Mouse (Mus musculus): ENCODE measurements around the gene Wrnip1. TPM values are rescaled to one million over a fixed set of nuclear protein-coding genes. Genes with fewer than 3 reads are reported as not detected.

Gene Wrnip1
- polyA plus RNA-seq (2012; fragmentation: generic; extraction: Trizol) = 42.1 TPM
- long read RNA-seq, experiment 1, transcript Wrnip1-201 (7 exons, 2,633 nt) = major isoform, 49 of 57 reads
- long read RNA-seq, experiment 1, partial matches to known transcripts = 4 of 57 reads
- long read RNA-seq, experiment 1, other reads (novel, unspliced or antisense) = 4 of 57 reads
- long read RNA-seq, experiment 2, transcript Wrnip1-201 (7 exons, 2,633 nt) = major isoform, 548 of 567 reads
- long read RNA-seq, experiment 2, partial matches to known transcripts = 3 of 567 reads
- long read RNA-seq, experiment 2, other reads (novel, unspliced or antisense) = 16 of 567 reads

DNA sequence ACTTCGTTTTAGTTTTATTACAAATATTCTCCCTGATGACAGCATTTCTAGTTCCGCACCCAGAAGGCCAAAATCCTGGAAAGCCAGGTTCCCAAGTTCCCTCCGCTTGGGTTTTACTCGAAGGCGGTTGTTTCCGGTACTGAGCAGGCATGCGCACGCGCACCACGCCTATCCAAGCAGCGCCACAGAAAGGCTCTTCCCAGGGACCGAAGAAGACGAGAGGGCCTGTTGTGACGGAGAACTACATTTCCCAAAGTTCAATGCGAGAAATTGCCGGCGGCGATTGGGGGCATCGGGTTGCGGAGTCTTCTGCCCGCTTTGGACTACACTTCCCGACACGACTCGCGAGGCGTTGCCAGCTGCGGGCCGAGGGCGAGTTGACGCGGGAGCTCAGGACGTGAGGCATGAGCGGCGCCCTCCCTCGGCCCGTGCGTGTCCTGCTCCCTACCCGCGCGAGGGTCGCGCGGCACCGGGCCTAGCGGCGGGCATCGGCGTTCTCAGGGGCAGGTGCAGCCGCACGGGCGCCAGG is at the start of gene Wrnip1:
TSS of gene Wrnip1 (plus strand) at position 346 of the 529 bp plus-strand sequence.
- Histone ChIP-seq H3K27me3 (ENCODE audit: control insufficient read depth, insufficient read depth, insufficient read length) (no peaks in the 10 kb centered on the region), H3ac (ENCODE audit: control insufficient read depth, insufficient read length, low read depth) (peak within 1 kb of the TSS; percentile 78), H3K36me3 (ENCODE audit: control insufficient read depth, insufficient read depth) (peaks cover 30% of the 10 kb centered on the region), H3K4me3 (ENCODE audit: insufficient read depth, poor library complexity, severe bottlenecking) (peak within 1 kb of the TSS; percentile 79), H3K79me2 (ENCODE audit: control insufficient read depth, insufficient read depth) (peaks cover 36% of the 10 kb centered on the region), H3K79me3 (ENCODE audit: low read depth) (peaks cover 25% of the 10 kb centered on the region)
- TF ChIP-seq CTCF (IDR thresholded peaks at IDR 0.05; ENCODE audit: control insufficient read depth, insufficient read depth, insufficient read length) = peak; percentile 82
- no peak for TF ChIP-seq USF1 (IDR thresholded peaks at IDR 0.05; ENCODE audit: low read depth)
- TF ChIP-seq MAX (IDR thresholded peaks at IDR 0.05) = peak; percentile 52

DNA sequence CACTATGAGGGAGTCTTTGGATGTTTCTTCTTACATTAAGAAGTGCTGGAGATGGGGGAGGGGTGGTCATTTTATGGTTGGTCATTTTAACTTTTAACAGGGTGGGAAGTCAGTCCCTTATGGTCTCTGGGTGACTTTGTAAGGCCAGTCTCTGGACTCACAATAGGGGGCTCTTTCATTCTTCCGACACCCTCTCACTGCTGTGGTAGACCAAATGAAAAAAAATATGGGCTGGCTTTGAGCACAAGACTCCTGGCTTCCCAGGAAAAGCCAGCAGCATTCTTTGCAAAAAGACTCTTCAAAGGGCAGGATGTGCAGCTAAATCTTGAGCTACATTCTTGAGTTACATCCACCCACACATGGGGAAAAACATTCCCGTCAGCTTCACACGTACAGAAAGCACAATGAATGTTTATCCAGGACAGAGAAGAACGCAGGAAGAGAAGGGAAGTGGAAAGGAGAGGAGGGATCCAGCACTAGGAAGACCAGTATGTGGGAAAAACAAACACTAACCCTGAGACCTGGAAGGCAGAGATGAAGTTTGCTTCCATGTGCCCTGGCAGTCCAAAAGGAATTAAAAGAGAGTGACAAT is 49.7 kb upstream of the Wrnip1 start:
- TF ChIP-seq FOSL1 (IDR thresholded peaks at IDR 0.05; ENCODE audit: insufficient read depth, low read length, poor library complexity, severe bottlenecking) (no peak), USF1 (IDR thresholded peaks at IDR 0.05; ENCODE audit: low read depth) (no peak), CTCF (IDR thresholded peaks at IDR 0.05; ENCODE audit: control insufficient read depth, insufficient read depth, insufficient read length) (no peak), MYOD1 (IDR thresholded peaks at IDR 0.05; ENCODE audit: control insufficient read depth, insufficient read length, low read depth) (no peak), MYOG (IDR thresholded peaks at IDR 0.05; ENCODE audit: control insufficient read depth, extremely low read depth, insufficient read length) (no peak), CEBPB (IDR thresholded peaks at IDR 0.05; ENCODE audit: low read depth) (no peak), MAX (IDR thresholded peaks at IDR 0.05) (no peak)
- Histone ChIP-seq H3ac (ENCODE audit: control insufficient read depth, insufficient read length, low read depth) (no peak overlapping the region), H3K79me3 (ENCODE audit: low read depth) (no peaks in the 10 kb centered on the region), H3K4me3 (ENCODE audit: insufficient read depth, poor library complexity, severe bottlenecking) (no peak overlapping the region), H3K27me3 (ENCODE audit: control insufficient read depth, insufficient read depth, insufficient read length) (no peaks in the 10 kb centered on the region), H3K36me3 (ENCODE audit: control insufficient read depth, insufficient read depth) (no peaks in the 10 kb centered on the region), H3K79me2 (ENCODE audit: control insufficient read depth, insufficient read depth) (no peaks in the 10 kb centered on the region)

- Histone ChIP-seq H3K4me3 (ENCODE audit: insufficient read depth, poor library complexity, severe bottlenecking) (no peak overlapping the region), H3K27me3 (ENCODE audit: control insufficient read depth, insufficient read depth, insufficient read length) (no peaks in the 10 kb centered on the region), H3K36me3 (ENCODE audit: control insufficient read depth, insufficient read depth) (no peaks in the 10 kb centered on the region), H3ac (ENCODE audit: control insufficient read depth, insufficient read length, low read depth) (no peak overlapping the region), H3K79me2 (ENCODE audit: control insufficient read depth, insufficient read depth) (no peaks in the 10 kb centered on the region), H3K79me3 (ENCODE audit: low read depth) (no peaks in the 10 kb centered on the region)
- TF ChIP-seq CTCF (IDR thresholded peaks at IDR 0.05; ENCODE audit: control insufficient read depth, insufficient read depth, insufficient read length) (no peak), MYOG (IDR thresholded peaks at IDR 0.05; ENCODE audit: control insufficient read depth, extremely low read depth, insufficient read length) (no peak), CEBPB (IDR thresholded peaks at IDR 0.05; ENCODE audit: low read depth) (no peak), MAX (IDR thresholded peaks at IDR 0.05) (no peak), MYOD1 (IDR thresholded peaks at IDR 0.05; ENCODE audit: control insufficient read depth, insufficient read length, low read depth) (no peak), FOSL1 (IDR thresholded peaks at IDR 0.05; ENCODE audit: insufficient read depth, low read length, poor library complexity, severe bottlenecking) (no peak), USF1 (IDR thresholded peaks at IDR 0.05; ENCODE audit: low read depth) (no peak)
These were observed 42.8 kb upstream of the Wrnip1 start for GRCm38 (mm10) chr13:32759036-32759435.

DNA sequence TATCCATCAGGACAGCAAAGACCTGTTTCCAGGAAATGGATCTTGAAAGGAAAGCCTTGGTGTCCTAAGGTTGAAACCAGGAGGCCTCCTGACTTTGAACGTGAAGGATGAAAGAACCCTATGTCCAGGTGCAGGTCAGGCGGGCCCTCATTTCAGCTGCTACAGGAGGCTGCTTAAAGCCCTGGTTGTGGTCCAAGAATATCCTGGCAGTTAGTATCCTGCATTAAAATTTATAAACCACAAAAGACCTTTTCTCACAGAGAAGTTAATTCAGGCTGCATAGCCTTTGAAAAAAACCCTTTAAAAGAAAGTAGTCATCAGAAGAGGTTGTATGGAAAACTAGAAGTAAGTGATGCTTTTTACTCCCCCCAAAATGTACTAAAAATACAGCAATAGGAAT is 41.0 kb upstream of the Wrnip1 start:
- no peak overlapping the region for H3ac ChIP-seq (ENCODE audit: control insufficient read depth, insufficient read length, low read depth)
- TF ChIP-seq USF1 (IDR thresholded peaks at IDR 0.05; ENCODE audit: low read depth) = no peak
- no peaks in the 10 kb centered on the region for H3K36me3 ChIP-seq (ENCODE audit: control insufficient read depth, insufficient read depth)

GRCm38 (mm10) chr13:32763141-32763540 is 38.7 kb upstream of the Wrnip1 start:
- Histone ChIP-seq H3K36me3 (ENCODE audit: control insufficient read depth, insufficient read depth) (no peaks in the 10 kb centered on the region), H3ac (ENCODE audit: control insufficient read depth, insufficient read length, low read depth) (no peak overlapping the region), H3K27me3 (ENCODE audit: control insufficient read depth, insufficient read depth, insufficient read length) (no peaks in the 10 kb centered on the region), H3K79me2 (ENCODE audit: control insufficient read depth, insufficient read depth) (no peaks in the 10 kb centered on the region), H3K79me3 (ENCODE audit: low read depth) (no peaks in the 10 kb centered on the region), H3K4me3 (ENCODE audit: insufficient read depth, poor library complexity, severe bottlenecking) (no peak overlapping the region)
- no peak for TF ChIP-seq USF1 (IDR thresholded peaks at IDR 0.05; ENCODE audit: low read depth)
- no peak for TF ChIP-seq MYOG (IDR thresholded peaks at IDR 0.05; ENCODE audit: control insufficient read depth, extremely low read depth, insufficient read length)
- no peak for TF ChIP-seq MYOD1 (IDR thresholded peaks at IDR 0.05; ENCODE audit: control insufficient read depth, insufficient read length, low read depth)
- no peak for TF ChIP-seq FOSL1 (IDR thresholded peaks at IDR 0.05; ENCODE audit: insufficient read depth, low read length, poor library complexity, severe bottlenecking)
- no peak for TF ChIP-seq CTCF (IDR thresholded peaks at IDR 0.05; ENCODE audit: control insufficient read depth, insufficient read depth, insufficient read length)
- no peak for TF ChIP-seq CEBPB (IDR thresholded peaks at IDR 0.05; ENCODE audit: low read depth)
- TF ChIP-seq MAX (IDR thresholded peaks at IDR 0.05) = no peak

More for the DNA sequence above, 41.0 kb upstream of the Wrnip1 start:
- Histone ChIP-seq H3K4me3 (ENCODE audit: insufficient read depth, poor library complexity, severe bottlenecking) (no peak overlapping the region), H3K27me3 (ENCODE audit: control insufficient read depth, insufficient read depth, insufficient read length) (no peaks in the 10 kb centered on the region), H3K79me3 (ENCODE audit: low read depth) (no peaks in the 10 kb centered on the region), H3K79me2 (ENCODE audit: control insufficient read depth, insufficient read depth) (no peaks in the 10 kb centered on the region)

GRCm38 (mm10) chr13:32764448-32764847 is 37.4 kb upstream of the Wrnip1 start:
- no peaks in the 10 kb centered on the region for H3K27me3 ChIP-seq (ENCODE audit: control insufficient read depth, insufficient read depth, insufficient read length)
- no peaks in the 10 kb centered on the region for H3K36me3 ChIP-seq (ENCODE audit: control insufficient read depth, insufficient read depth)
- no peaks in the 10 kb centered on the region for H3K79me2 ChIP-seq (ENCODE audit: control insufficient read depth, insufficient read depth)
- no peak overlapping the region for H3ac ChIP-seq (ENCODE audit: control insufficient read depth, insufficient read length, low read depth)
- no peak overlapping the region for H3K4me3 ChIP-seq (ENCODE audit: insufficient read depth, poor library complexity, severe bottlenecking)
- TF ChIP-seq MAX (IDR thresholded peaks at IDR 0.05) (no peak), FOSL1 (IDR thresholded peaks at IDR 0.05; ENCODE audit: insufficient read depth, low read length, poor library complexity, severe bottlenecking) (no peak), CEBPB (IDR thresholded peaks at IDR 0.05; ENCODE audit: low read depth) (no peak), MYOG (IDR thresholded peaks at IDR 0.05; ENCODE audit: control insufficient read depth, extremely low read depth, insufficient read length) (no peak), MYOD1 (IDR thresholded peaks at IDR 0.05; ENCODE audit: control insufficient read depth, insufficient read length, low read depth) (no peak), USF1 (IDR thresholded peaks at IDR 0.05; ENCODE audit: low read depth) (no peak), CTCF (IDR thresholded peaks at IDR 0.05; ENCODE audit: control insufficient read depth, insufficient read depth, insufficient read length) (no peak)
- no peaks in the 10 kb centered on the region for H3K79me3 ChIP-seq (ENCODE audit: low read depth)

Data from C2C12 (cell line).